Mouse (Mus musculus) left cerebral cortex, postnatal 36 days (tissue): ENCODE results near the gene Rbm10. TPM values are rescaled to one million over a fixed set of nuclear protein-coding genes. Genes with fewer than 3 reads are reported as not detected.

ENCODE experiments used
- DNase-seq, 2 experiments: peaks; one replicate each; pipeline ENCODE4 v3.0.0; 2021 to 2022; ENCODE audit warnings: low spot score in 2 of 2, mixed read lengths in 1 of 2
- intact Hi-C: fragments of 180-260 bp; cut with DNase I; formaldehyde crosslinking; loops from one replicate; pipeline ENCODE4 v1.15.1; 2025
- total RNA-seq, 2 experiments: library from RNA; stranded (reverse); gene quantifications; 2 replicates each; pipeline ENCODE4 v1.2.3; 2021

The Rbm10 gene
- total RNA-seq, 2 experiments from 2014 or later: 42.1 to 51.6 TPM

- intact Hi-C loops: no loop called here
- DNase-seq: no peak
These were observed 75.3 kb downstream of the Rbm10 start for GRCm38 (mm10) chrX:20692616-20693015.

GRCm38 (mm10) chrX:20695842-20696241 is 78.5 kb downstream of the Rbm10 start:
- no peak for DNase-seq

More at GRCm38 (mm10) chrX:20695842-20696241, 78.5 kb downstream of the Rbm10 start:
- intact Hi-C loops: no loop called here

Other genes with a start within 250 kb of the Rbm10 start
- gene Jade3, start 191.8 kb upstream of the Rbm10 start, total RNA-seq: 1 to 10 TPM; 5.3 to 7.0 TPM
- gene Rgn, start 67.7 kb upstream of the Rbm10 start, total RNA-seq: under 1 TPM in 1 of 2 experiments, not detected in 1; 0.20 TPM
- gene Ndufb11, start 116 bp downstream of the Rbm10 start, total RNA-seq: 100 to 1,000 TPM; 142 to 160 TPM
- 100 to 1,000 TPM; 334 to 347 TPM for gene Uba1, start 40.8 kb downstream of the Rbm10 start, total RNA-seq
- gene Cdk16, start 70.5 kb downstream of the Rbm10 start, total RNA-seq: 100 to 1,000 TPM; 265 to 299 TPM
- gene Usp11, start 86.4 kb downstream of the Rbm10 start, total RNA-seq: 100 to 1,000 TPM; 100 to 114 TPM
- 100 to 1,000 TPM; 172 to 185 TPM for gene Araf, start 180.3 kb downstream of the Rbm10 start, total RNA-seq